Mouse (Mus musculus) Muller cell, postnatal 12 days (primary cell): ENCODE measurements around the gene Lair1.
"Not testable (repeated sequence)": the region's sequence is repeated elsewhere in the genome, so short reads cannot be mapped to it uniquely, and the experiment has no call there.

Source experiments
- DNase-seq: peaks from one replicate; pipeline ENCODE4 v3.0.0-alpha.2; 2015; ENCODE audit errors: inconsistent ontology term

The Lair1 gene

GRCm38 (mm10) chr7:4063013-4063412, at the start of gene Lair1:
Lair1 (minus strand) TSS chr7:4063204.
- DNase-seq, result no peak

- DNase-seq, result no peak
Measured at GRCm38 (mm10) chr7:4111766-4112165, 48.8 kb upstream of the Lair1 start.

- peak; percentile 43 for DNase-seq
Measured at GRCm38 (mm10) chr7:4103411-4103810, 40.4 kb upstream of the Lair1 start.

GRCm38 (mm10) chr7:4101144-4101543, 38.1 kb upstream of the Lair1 start:
- no peak for DNase-seq

DNA sequence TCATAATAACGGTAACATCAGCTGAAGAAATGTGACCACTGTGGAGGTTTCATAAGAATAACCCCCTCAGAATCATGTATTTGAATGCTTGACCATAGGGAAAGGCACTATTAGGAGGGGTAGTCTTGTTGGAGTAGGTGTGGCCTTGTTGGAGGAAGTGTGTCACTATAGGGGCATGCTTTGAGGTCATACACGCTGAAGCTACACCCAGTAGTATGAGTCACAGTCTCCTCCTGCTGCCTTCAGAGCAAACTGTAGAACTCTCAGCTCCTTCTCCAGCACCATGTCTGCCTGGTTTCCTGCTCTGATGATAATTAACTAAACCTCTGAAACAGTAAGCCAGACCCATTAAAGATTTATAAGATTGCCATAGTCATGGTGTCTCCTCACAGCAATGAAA, 35.8 kb upstream of the Lair1 start:
- peak; percentile 34 for DNase-seq

GRCm38 (mm10) chr7:4098301-4098700, 35.3 kb upstream of the Lair1 start:
- DNase-seq, result no peak

GRCm38 (mm10) chr7:4091170-4091569, 28.2 kb upstream of the Lair1 start:
- no peak for DNase-seq

- no peak for DNase-seq
Measured at GRCm38 (mm10) chr7:4088679-4089078, 25.7 kb upstream of the Lair1 start.

DNA sequence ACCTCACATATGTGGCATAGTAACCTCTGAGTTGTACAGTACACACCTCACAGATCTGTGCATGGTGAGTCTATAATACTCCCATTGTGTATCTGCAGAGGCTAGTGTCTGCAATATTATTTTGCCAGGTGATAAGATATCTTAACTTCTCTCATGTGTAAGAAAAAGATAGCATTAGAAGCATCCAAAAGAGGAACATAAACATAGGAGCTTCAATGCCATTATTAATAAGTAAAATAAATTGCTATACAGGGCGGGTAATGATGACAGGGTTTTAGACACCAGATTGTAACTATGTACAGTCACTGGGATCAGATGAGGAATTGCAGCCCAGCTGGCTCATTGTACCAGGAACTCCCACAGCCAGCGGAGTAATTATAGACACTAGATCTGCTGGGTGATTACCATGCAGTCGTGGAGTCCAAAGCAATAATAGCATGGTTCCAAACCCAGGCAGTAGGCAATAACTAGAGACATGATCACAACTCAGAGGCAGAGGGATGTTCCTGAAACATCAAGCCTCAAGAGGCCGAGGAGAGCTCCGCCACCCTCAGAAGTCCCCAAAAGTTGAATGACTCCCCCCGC, 25.0 kb upstream of the Lair1 start:
- DNase-seq, result no peak

- no peak for DNase-seq
Measured at GRCm38 (mm10) chr7:4087238-4087895, 24.4 kb upstream of the Lair1 start.

DNA sequence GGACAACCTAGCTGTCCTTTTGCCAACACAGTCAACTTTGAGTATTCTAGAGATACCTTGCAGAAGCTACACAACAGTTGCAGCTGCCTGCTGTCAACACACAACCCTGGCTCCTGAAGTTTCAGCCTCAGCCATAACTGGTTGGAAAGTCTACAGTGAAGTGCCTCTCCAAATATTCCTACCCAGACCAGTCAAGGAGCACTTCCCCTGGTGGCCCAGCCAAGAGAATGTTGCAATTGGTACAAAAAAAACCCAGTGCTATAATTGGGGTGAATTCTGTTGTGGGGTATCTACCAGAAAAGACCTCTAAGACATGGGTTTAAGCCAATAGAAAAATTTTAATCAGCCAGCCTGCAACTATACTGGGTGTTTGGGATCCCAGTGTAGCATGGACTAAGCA, 22.6 kb upstream of the Lair1 start:
- DNase-seq, result no peak

GRCm38 (mm10) chr7:4084161-4084560, 21.2 kb upstream of the Lair1 start:
- no peak for DNase-seq

DNA sequence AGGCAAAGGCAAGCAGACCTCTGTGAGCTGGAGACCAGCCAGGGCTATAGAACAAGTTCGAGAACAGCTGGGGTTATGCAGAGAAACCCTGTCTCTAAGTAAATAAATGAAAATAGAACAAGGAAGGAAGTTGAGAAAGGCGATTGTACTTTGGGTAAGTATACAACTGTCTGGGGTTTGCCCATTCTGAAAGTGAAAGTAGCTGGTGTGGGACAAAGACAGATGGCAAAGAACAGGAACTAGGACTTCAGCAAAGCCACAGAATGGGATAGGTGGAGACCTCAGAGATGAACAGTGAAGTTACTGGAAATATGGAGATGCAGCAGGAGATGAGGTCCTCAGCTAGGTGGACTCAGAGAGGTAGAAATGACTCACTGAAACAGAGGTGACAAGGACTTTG, 19.8 kb upstream of the Lair1 start:
- DNase-seq, result peak; percentile 24

GRCm38 (mm10) chr7:4081706-4082105, 18.7 kb upstream of the Lair1 start:
- DNase-seq, result no peak

DNA sequence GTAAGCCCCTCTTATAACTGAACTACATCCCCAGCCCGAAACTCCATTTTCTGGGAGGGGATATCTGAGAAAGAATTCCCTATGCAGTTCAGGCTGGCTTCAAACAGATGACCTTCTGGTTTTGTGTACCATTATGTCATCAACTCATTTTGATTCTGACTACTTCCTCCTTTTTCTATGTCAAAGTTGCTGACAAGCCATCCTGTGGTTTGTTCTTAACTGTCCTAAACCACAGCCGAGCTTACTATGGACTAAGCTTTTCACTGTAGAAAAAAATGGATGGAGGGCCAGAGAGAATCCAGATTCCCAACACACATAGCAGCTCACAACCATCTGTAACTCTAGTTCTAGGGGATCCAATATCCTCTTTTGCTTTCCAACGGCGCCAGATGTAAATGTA, 17.5 kb upstream of the Lair1 start:
- DNase-seq, result no peak

DNA sequence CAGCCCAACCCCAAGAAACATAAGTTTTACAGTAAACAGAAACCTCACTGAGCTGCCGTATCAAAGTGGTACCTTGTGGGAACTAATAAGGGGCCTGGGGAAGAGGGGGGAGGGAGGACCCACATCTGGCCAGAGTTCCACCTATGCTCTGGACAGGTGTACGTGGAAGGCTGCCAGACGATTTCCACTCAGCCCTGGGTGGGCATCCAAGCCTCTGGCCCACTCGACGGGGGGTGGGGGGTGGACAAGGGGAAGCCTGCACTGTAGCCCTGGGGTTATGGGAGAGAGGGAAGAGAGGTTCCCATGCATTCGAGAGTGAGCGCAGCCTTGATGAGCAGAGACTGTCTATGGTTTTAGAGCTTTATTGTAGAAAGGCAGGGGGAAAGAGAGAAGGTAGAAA, 16.5 kb upstream of the Lair1 start:
- DNase-seq, result no peak

GRCm38 (mm10) chr7:4073144-4073543, 10.1 kb upstream of the Lair1 start:
- DNase-seq, result no peak

- DNase-seq, result no peak
Measured at GRCm38 (mm10) chr7:4071066-4071465, 8.1 kb upstream of the Lair1 start.

GRCm38 (mm10) chr7:4063714-4064425, 866 bp upstream of the Lair1 start:
- no peak for DNase-seq

GRCm38 (mm10) chr7:4060602-4061188, 2.3 kb downstream of the Lair1 start:
- not testable (repeated sequence) for DNase-seq

DNA sequence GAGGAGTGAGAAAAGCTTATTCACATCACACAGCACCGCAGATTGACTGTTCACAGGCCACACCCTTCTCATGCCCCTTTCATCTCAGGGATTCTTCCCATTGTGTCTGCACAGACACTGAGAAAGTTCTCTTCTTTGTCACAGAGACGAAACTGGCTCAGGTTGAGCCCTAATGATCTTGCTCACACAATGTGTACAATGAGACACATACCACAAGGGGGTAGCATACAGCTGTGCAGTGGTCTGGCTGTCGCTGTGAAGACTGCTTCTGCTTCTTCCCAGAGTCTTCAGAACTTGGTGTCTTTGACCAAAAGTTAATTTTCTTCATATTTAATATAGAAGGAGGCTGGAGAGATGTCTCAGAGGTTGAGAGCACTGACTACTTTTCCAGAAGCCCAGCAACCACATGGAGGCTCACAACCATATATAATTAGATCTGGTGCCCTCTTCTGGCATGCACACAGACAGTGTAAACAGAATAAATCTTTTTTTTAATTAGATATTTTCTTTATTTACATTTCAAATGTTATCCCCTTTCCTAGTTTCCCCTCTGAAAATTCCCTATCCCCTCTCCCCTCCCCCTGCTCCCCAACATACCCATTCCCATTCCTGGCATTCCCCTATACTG, 36.1 kb downstream of the Lair1 start:
- DNase-seq, result peak; percentile 19

GRCm38 (mm10) chr7:4004636-4005035, 58.4 kb downstream of the Lair1 start:
- DNase-seq, result not testable (repeated sequence)
